Mouse (Mus musculus) heart, embryonic 10.5 days (tissue): ENCODE data around the gene Xrcc4. TPM values are rescaled to one million over a fixed set of nuclear protein-coding genes. Genes with fewer than 3 reads are reported as not detected.

Experiments
- DNase-seq: peaks from one replicate; pipeline ENCODE4 v3.0.0-alpha.2; 2017; ENCODE audit warnings: low spot score
- H3K27ac ChIP-seq: fragments of 300-500 bp; sonication (generic); 2 replicates; pipeline ENCODE4 v1.5.1; 2016; ENCODE audit warnings: mild to moderate bottlenecking
- H3K27me3 ChIP-seq: fragments of 300-500 bp; sonication (generic); 2 replicates; pipeline ENCODE4 v1.6.1; 2016; ENCODE audit warnings: mild to moderate bottlenecking; ENCODE audit not compliant: poor library complexity, insufficient read depth, severe bottlenecking
- H3K36me3 ChIP-seq: fragments of 300-500 bp; sonication (generic); 2 replicates; pipeline ENCODE4 v1.6.1; 2016; ENCODE audit warnings: mild to moderate bottlenecking, moderate library complexity
- H3K4me1 ChIP-seq: fragments of 300-500 bp; sonication (generic); 2 replicates; pipeline ENCODE4 v1.6.1; 2016; ENCODE audit warnings: mild to moderate bottlenecking
- H3K4me3 ChIP-seq: fragments of 300-500 bp; sonication (generic); 2 replicates; pipeline ENCODE4 v1.5.1; 2016; ENCODE audit warnings: mild to moderate bottlenecking, moderate library complexity
- H3K9me3 ChIP-seq: fragments of 300-500 bp; sonication (generic); 2 replicates; pipeline ENCODE4 v1.6.1; 2016; ENCODE audit warnings: mild to moderate bottlenecking, moderate library complexity
- WGBS: fragments of 180-500 bp; shearing (Covaris S2); methylation state at CpG from one replicate; pipeline ENCODE4 v1.1.7; 2016; 5-methylcytosine and 5-hydroxymethylcytosine counted together
- polyA plus RNA-seq: library from polyadenylated mRNA; unstranded; fragments of >200 nt; fragmentation: Nextera tagmentation; extraction: Ambion mirVana; gene quantifications from 2 replicates; pipeline ENCODE4 v1.2.1, GENCODE M21; 2016

The Xrcc4 gene
- polyA plus RNA-seq, 1 experiment from 2014 or later: 15.4 TPM

GRCm38 (mm10) chr13:89913891-89914290, 175.5 kb downstream of the Xrcc4 start:
- H3K9me3 ChIP-seq: no peaks in the 10 kb centered on the region
- no peak overlapping the region for H3K27ac ChIP-seq
- WGBS: 78% methylated on average over 6 of the region's 6 CpGs
- no peaks in the 10 kb centered on the region for H3K27me3 ChIP-seq
- no peaks in the 10 kb centered on the region for H3K4me1 ChIP-seq
- DNase-seq: no peak
- H3K36me3 ChIP-seq: no peaks in the 10 kb centered on the region
- no peak overlapping the region for H3K4me3 ChIP-seq

DNA sequence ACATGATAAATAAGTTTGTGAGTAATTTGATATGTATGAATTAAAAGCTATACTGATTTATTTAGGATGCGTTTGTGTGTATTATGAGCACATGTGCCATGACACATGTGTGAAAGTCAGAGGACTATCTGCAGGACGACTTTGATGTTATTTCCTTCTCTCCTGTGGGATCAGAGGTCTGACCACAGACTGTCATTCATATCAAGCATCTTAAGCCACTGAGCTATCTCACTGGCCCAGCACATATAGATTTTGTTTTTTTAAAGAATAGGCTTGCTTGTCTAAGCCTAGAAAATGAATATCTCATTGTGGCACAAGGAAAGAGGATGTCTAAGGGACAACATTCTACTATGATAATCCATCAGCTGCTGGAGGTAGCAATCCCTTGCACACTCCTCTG, 183.3 kb downstream of the Xrcc4 start:
- Histone ChIP-seq H3K4me3 (no peak overlapping the region), H3K4me1 (no peaks in the 10 kb centered on the region), H3K36me3 (no peaks in the 10 kb centered on the region), H3K9me3 (no peaks in the 10 kb centered on the region), H3K27ac (no peak overlapping the region), H3K27me3 (no peaks in the 10 kb centered on the region)
- no peak for DNase-seq
- WGBS: 62% methylated on average over 2 of the region's 2 CpGs

GRCm38 (mm10) chr13:89899066-89899465, 190.3 kb downstream of the Xrcc4 start:
- 85% methylated on average over 4 of the region's 4 CpGs for WGBS
- Histone ChIP-seq H3K9me3 (no peaks in the 10 kb centered on the region), H3K27me3 (no peaks in the 10 kb centered on the region), H3K4me3 (no peak overlapping the region), H3K27ac (no peak overlapping the region), H3K4me1 (no peaks in the 10 kb centered on the region), H3K36me3 (no peaks in the 10 kb centered on the region)
- DNase-seq: no peak

- no peaks in the 10 kb centered on the region for H3K36me3 ChIP-seq
- WGBS: 89% methylated on average over 4 of the region's 4 CpGs
- no peak overlapping the region for H3K4me3 ChIP-seq
- H3K9me3 ChIP-seq: no peaks in the 10 kb centered on the region
- no peaks in the 10 kb centered on the region for H3K4me1 ChIP-seq
- no peak for DNase-seq
- no peaks in the 10 kb centered on the region for H3K27me3 ChIP-seq
- no peak overlapping the region for H3K27ac ChIP-seq
Measured at GRCm38 (mm10) chr13:89892140-89892539, 197.3 kb downstream of the Xrcc4 start.

DNA sequence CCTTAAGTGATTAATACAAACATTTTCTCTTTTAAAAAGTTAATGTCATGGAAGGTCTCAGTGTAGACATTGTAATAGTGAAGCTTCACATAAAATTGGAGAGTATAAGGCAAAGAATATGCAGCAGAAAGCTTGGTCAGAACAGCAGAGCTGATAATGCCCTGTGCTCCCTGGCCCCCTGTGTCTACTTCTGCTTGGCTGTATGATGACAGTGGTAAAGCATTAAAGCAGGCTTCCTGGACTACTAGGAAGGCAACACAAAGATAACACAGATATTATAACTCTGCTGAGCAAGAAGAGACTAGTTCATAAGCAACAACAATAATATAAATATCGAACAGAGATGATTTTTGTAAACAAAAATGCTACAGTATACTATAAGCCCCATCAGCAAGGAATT, 199.2 kb downstream of the Xrcc4 start:
- H3K9me3 ChIP-seq: no peaks in the 10 kb centered on the region
- H3K36me3 ChIP-seq: no peaks in the 10 kb centered on the region
- WGBS: 86% methylated on average over 1 of the region's 1 CpGs
- no peak for DNase-seq
- H3K4me3 ChIP-seq: no peak overlapping the region
- H3K4me1 ChIP-seq: no peaks in the 10 kb centered on the region
- H3K27me3 ChIP-seq: no peaks in the 10 kb centered on the region
- H3K27ac ChIP-seq: no peak overlapping the region

DNA sequence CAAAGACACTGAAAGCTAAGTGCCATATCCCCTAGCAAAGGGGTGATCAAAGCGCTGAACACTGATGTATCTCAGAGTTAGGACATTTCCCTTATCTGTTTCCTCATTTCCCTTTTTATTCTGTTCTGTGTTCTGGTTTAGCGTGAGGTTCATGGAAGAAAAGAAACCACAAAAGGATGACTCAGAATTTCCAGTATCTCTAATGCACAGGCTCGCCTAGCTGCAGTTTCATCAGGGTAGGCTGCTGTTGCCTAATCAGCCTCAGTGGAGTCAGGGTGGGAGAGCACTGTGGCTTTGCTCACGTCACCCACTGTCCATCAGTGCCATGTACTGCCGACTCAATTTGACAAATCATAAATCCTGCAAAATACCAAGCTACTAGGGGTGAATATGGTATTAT, 200.3 kb downstream of the Xrcc4 start:
- Histone ChIP-seq H3K4me1 (no peaks in the 10 kb centered on the region), H3K27ac (no peak overlapping the region), H3K27me3 (no peaks in the 10 kb centered on the region), H3K9me3 (no peaks in the 10 kb centered on the region), H3K4me3 (no peak overlapping the region), H3K36me3 (no peaks in the 10 kb centered on the region)
- WGBS: 45% methylated on average over 5 of the region's 5 CpGs
- DNase-seq: no peak

DNA sequence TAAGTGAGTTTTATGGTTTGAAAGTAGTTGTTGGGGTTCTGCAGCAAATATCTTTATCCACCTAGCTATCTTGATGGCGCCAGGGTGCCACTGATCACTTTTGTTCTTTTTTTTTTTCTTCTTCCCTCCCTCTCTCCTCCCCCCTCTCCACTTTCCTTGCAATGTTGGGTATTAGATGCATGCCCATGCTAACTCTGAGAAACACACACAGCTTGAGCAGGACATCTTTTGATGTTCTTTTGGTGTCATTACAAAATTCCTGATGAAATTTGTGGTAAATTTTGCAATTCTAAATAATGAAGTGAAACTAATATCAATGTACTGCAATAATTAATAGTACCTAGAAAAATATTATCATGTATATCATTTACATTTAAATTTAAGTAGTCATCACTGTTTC, 205.9 kb downstream of the Xrcc4 start:
- Histone ChIP-seq H3K27me3 (no peaks in the 10 kb centered on the region), H3K4me3 (no peak overlapping the region), H3K4me1 (no peaks in the 10 kb centered on the region), H3K36me3 (no peaks in the 10 kb centered on the region), H3K27ac (no peak overlapping the region), H3K9me3 (no peaks in the 10 kb centered on the region)
- no peak for DNase-seq
- WGBS: 67% methylated on average over 1 of the region's 1 CpGs

GRCm38 (mm10) chr13:89881281-89881680, 208.1 kb downstream of the Xrcc4 start:
- Histone ChIP-seq H3K4me3 (no peak overlapping the region), H3K27me3 (no peaks in the 10 kb centered on the region), H3K9me3 (no peaks in the 10 kb centered on the region), H3K4me1 (no peaks in the 10 kb centered on the region), H3K27ac (no peak overlapping the region), H3K36me3 (no peaks in the 10 kb centered on the region)
- WGBS: 70% methylated on average over 2 of the region's 2 CpGs
- no peak for DNase-seq

DNA sequence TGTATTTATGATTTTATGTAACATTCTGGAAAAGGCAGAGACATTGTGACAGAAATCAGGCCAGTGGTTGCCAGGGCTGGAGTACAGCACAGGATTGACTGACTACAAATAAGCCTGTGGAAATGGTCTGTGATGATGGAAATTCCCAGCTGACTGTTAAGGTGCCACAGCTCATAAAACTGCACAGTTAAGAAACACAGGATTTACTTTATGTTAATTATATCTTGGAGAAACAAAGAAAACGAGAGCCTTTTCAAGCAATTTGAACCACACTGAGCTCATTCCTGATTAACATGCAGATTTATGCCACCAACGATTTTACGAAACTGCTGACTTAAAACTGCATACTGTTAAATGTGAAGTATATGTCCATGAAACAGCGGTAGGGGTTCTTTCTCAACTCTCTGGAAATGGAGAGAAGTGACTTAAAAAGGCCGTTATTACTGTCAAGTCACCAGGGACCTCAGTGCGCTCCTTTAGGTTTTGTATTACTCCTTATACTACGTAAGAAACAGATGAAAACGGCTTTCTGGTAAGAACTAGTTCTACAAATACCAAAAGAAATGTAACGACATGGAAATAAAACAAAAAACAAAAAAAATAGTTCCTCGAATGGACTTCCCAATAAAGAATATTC, 210.5 kb downstream of the Xrcc4 start:
- H3K9me3 ChIP-seq: no peaks in the 10 kb centered on the region
- H3K4me3 ChIP-seq: no peak overlapping the region
- DNase-seq: no peak
- no peak overlapping the region for H3K27ac ChIP-seq
- H3K36me3 ChIP-seq: no peaks in the 10 kb centered on the region
- H3K4me1 ChIP-seq: no peaks in the 10 kb centered on the region
- 90% methylated on average over 10 of the region's 10 CpGs for WGBS
- H3K27me3 ChIP-seq: no peaks in the 10 kb centered on the region

DNA sequence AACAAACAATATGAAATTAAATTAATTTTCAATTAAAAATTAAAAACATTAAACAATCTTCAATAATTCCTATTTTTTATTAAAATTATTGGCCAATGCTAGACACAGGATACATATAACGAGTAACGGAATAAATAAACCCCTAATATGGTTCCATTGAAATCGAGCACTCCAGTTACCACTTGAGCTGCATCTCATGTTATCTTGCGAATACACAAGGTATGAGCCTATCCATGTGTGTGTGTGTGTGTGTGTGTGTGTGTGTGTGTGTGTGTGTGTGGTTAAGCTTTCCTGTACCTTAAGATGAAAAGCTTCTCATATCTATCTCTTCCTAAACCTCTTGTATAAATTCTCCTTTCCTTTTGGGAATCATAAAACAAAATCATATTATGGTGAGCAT, 213.9 kb downstream of the Xrcc4 start:
- H3K36me3 ChIP-seq: no peaks in the 10 kb centered on the region
- no peaks in the 10 kb centered on the region for H3K27me3 ChIP-seq
- H3K27ac ChIP-seq: no peak overlapping the region
- no peaks in the 10 kb centered on the region for H3K4me1 ChIP-seq
- DNase-seq: no peak
- H3K4me3 ChIP-seq: no peak overlapping the region
- WGBS: 88% methylated on average over 4 of the region's 4 CpGs
- no peaks in the 10 kb centered on the region for H3K9me3 ChIP-seq

DNA sequence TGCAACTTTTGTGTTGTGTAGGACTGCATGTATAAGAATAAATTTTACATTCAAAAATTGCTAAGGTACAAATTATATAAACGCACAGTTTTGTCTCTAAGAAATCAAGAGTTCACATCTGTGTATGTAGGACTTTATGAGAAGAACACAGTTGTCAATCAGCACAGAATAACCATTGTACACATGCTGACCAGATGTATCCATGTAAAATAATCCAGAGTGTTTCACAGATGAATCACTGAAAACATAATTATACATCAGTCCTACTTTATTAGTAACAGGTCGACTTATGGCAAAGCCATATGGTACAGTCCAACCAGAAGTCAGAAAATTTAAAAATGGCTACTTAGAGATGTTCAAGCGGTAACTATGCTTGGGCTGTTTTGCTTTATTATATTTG, 216.7 kb downstream of the Xrcc4 start:
- Histone ChIP-seq H3K36me3 (no peaks in the 10 kb centered on the region), H3K4me3 (no peak overlapping the region)
- no peak for DNase-seq

DNA sequence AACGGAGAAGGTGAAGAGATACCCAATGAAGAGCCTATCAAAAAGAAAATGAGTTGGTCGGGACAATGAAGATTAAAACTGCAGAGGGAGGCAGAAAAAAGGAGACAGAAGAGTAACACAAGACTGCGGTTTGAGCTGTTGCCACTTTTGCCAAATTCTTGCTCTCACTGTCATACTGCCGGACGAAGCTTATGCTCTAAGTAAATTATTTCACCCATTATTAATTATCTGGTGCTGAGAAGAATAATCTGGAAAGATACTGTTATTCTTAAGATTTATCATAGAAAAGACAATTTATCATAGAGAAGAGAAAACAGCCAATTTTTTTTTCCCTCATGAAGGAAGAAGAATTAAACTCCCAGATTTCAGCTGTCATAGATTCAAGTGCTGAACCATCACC, 235.3 kb downstream of the Xrcc4 start:
- Histone ChIP-seq H3K27ac (no peak overlapping the region), H3K9me3 (no peaks in the 10 kb centered on the region), H3K4me1 (no peaks in the 10 kb centered on the region), H3K4me3 (no peak overlapping the region), H3K36me3 (no peaks in the 10 kb centered on the region), H3K27me3 (no peaks in the 10 kb centered on the region)
- 84% methylated on average over 5 of the region's 5 CpGs for WGBS
- no peak for DNase-seq

More for the DNA sequence above, 216.7 kb downstream of the Xrcc4 start:
- no peaks in the 10 kb centered on the region for H3K27me3 ChIP-seq
- H3K9me3 ChIP-seq: no peaks in the 10 kb centered on the region
- WGBS: 79% methylated on average over 3 of the region's 3 CpGs
- no peak overlapping the region for H3K27ac ChIP-seq
- H3K4me1 ChIP-seq: no peaks in the 10 kb centered on the region

DNA sequence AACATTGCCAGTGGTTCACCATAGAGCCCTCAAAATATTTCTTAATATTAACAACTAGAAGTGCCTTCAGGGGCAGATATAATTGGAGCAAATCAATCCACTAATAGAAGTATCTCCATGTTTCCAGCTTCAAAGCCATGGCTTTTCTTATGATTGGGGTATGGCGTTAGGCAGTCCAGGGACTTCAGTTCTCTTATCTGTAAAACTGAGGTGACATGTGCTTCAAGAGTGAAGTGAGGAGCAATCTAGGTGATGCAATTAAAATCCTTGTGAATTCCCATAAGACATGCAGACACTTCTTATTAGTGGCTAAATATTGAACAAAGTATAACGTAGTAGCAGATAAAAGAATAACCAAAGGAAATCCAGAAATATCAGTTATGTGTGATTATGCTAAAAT, 238.7 kb downstream of the Xrcc4 start:
- 73% methylated on average over 2 of the region's 2 CpGs for WGBS
- Histone ChIP-seq H3K4me1 (no peaks in the 10 kb centered on the region), H3K27me3 (no peaks in the 10 kb centered on the region), H3K9me3 (no peaks in the 10 kb centered on the region), H3K4me3 (no peak overlapping the region), H3K27ac (no peak overlapping the region), H3K36me3 (no peaks in the 10 kb centered on the region)
- no peak for DNase-seq

DNA sequence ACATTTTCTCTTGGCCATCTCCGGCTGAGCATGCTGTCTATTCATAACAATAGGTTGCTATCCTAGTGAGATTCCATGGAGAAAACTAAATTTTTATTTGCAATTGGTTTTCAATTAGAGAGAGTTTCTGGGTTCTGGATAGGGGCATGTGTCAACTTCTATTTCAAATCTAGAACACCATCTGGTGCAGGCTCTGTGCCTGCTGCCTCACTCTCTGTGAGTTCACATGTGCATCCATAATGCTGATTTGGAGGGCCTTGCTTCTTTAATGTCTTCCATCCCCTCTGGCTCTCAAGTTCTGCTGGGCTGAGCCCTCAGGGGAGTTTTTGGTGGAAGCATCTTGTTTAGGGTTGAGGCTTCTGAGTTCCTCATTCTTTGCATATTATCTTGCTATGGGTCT, 239.5 kb downstream of the Xrcc4 start:
- no peaks in the 10 kb centered on the region for H3K36me3 ChIP-seq
- no peak for DNase-seq
- WGBS: 93% methylated on average over 1 of the region's 1 CpGs

More for the DNA sequence above, 239.5 kb downstream of the Xrcc4 start:
- Histone ChIP-seq H3K4me1 (no peaks in the 10 kb centered on the region), H3K27ac (no peak overlapping the region), H3K4me3 (no peak overlapping the region), H3K9me3 (no peaks in the 10 kb centered on the region), H3K27me3 (no peaks in the 10 kb centered on the region)
